Mouse (Mus musculus): Measurements from ENCODE around the gene Armc9.

- TF ChIP-seq EP300 (IDR thresholded peaks at IDR 0.05; ENCODE audit: low read depth) (no peak), CTCF (IDR thresholded peaks at IDR 0.05; ENCODE audit: low read depth) (no peak)
Observed at GRCm38 (mm10) chr1:86199026-86199425, 44.4 kb downstream of the Armc9 start.
